Mouse (Mus musculus) left cerebral cortex, postnatal 25 days (tissue): ENCODE results near the gene Defb46. TPM values are rescaled to one million over a fixed set of nuclear protein-coding genes. Genes with fewer than 3 reads are reported as not detected.

ENCODE experiments used
- DNase-seq, 2 experiments: peaks; one replicate each; pipeline ENCODE4 v3.0.0; 2022; ENCODE audit warnings: low spot score in 2 of 2, mixed read lengths in 1 of 2
- intact Hi-C: fragments of 180-260 bp; cut with DNase I; formaldehyde crosslinking; loops from one replicate; pipeline ENCODE4 v1.15.1; 2025
- total RNA-seq, 2 experiments: library from RNA; stranded (reverse); gene quantifications; 2 replicates each; pipeline ENCODE4 v1.2.3; 2021

Defb46 gene
- total RNA-seq: not detected

DNA sequence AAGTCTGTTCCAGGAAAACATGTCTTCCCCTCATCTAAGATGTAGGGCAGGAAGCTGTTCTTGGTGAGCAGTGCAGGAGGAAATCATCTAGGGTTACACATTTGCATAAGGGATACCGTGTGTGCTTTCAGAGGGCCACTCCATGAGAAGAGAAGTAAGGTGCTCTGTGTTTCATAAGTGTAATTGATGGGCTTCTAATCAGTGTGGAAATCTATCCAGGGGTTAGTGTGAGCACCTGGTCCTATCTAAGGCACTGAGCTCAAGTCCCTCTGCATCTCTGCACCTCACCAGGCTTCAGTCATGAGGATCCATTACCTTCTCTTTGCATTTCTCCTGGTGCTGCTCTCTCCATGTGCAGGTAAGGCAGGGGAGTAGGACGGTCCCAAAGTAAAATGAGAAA, at the start of gene Defb46:
TSS of gene Defb46 (plus strand) at position 301 of the 400 bp plus-strand sequence.
- intact Hi-C loops: no loop called here
- no peak for DNase-seq

- intact Hi-C loops: no loop called here
- no peak for DNase-seq
Measured at GRCm38 (mm10) chr8:19225161-19225560, 14.6 kb upstream of the Defb46 start, which contains the start of gene Defb6. Gene Defb6, plus strand, starts transcription at chr8:19225478.

DNA sequence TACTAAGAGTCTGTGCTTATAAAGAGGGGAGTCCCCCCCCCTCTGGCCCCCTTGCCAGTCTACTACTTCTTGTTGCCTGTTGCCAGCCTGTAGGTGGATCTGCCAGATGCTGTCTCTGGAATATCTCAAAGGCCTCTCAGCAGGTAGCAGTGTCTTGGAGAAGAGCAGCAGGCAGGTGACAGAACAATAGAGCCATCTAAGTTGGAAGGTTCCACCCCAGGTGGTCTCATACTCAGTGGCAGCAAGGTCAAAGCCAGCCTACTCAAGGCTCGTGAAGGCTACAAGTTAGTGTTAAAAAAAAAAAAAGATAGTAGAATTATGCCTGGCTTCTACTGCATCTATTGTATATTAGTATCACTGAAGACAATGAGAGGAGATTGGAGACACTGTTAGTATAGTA, 1.6 kb upstream of the Defb46 start:
- intact Hi-C loops: no loop called here
- no peak for DNase-seq

- no peak for DNase-seq
- intact Hi-C loops: loop anchor here (5.0 kb wide), 1 partner anchor 275 kb away; no protein-coding TSS in a partner anchor
Measured at GRCm38 (mm10) chr8:19247280-19247679, 7.6 kb downstream of the Defb46 start, which contains the start of gene Defb5. Gene Defb5, plus strand, starts transcription at chr8:19247580.

DNA sequence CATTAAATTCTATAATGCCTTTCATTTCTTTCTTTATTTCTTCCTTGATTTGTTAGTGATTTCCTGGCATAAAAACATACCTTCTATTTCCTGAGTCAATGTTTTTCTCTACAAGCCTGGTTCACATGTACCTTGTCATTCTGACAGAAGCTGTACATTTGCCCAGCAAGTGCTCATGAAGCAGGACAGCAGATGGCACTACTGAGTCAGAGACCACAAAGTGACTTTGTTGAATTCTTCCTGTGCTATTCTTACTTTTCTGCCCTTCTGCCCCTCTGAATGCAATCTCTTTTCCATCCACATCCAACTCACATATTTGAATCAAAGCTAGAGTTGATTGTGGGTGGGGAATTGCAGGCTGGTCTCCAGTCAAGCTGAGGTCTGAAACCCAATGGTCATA, 18.4 kb downstream of the Defb46 start:
- DNase-seq: no peak
- intact Hi-C loops: no loop called here

DNA sequence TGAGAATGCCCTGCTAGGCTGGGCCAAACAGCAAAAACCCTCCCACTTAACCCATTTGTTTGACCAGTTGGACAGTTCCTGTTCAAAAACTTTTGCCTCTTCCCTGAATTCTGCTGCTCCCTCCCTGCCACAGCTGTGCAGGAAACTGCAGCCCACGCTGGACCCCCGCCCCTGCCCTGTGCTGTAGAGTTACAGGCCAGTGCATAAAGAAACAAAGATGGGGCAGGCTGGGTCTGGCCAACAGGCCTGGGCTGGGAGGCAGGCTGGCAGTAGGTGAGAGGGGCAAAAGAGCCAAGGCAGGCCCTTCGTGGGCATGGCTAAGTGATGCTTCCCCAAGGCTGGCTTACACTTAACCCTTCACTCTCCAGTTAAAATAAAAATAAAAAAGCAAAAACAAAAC, 20.0 kb downstream of the Defb46 start:
- no peak for DNase-seq

More for the DNA sequence above, 20.0 kb downstream of the Defb46 start:
- intact Hi-C loops: no loop called here

Other genes starting within 250 kb of the Defb46 start
- gene Defb37, start 248.9 kb upstream of the Defb46 start, total RNA-seq: not detected
- not detected for gene Defb38, start 213.3 kb upstream of the Defb46 start, total RNA-seq
- gene Defb39, start 175.1 kb upstream of the Defb46 start, total RNA-seq: not detected
- gene Defb12, start 125.1 kb upstream of the Defb46 start, total RNA-seq: not detected
- not detected for gene Defb34, start 116.2 kb upstream of the Defb46 start, total RNA-seq
- gene Gm45826, start 99.1 kb upstream of the Defb46 start, total RNA-seq: not detected
- not detected for gene Defb14, start 45.6 kb upstream of the Defb46 start, total RNA-seq
- gene Defb4, start 41.2 kb upstream of the Defb46 start, total RNA-seq: not detected
- gene Defb6, start 14.4 kb upstream of the Defb46 start, total RNA-seq: not detected
- gene Defb5, start 7.7 kb downstream of the Defb46 start, total RNA-seq: not detected
- not detected for gene Defb3, start 53.4 kb downstream of the Defb46 start, total RNA-seq
- not detected for gene Defb8, start 207.7 kb downstream of the Defb46 start, total RNA-seq